Mouse (Mus musculus) v-Abl transformed pro-B cells (cell line): ENCODE results near the gene Poll.

ENCODE experiments used
- in situ Hi-C, 2 experiments: fragments of 400-800 bp; cut with MboI; formaldehyde crosslinking; loops; one replicate each; pipeline ENCODE4 v1.15.1; 2025; ENCODE audit not compliant: unreplicated experiment in 2 of 2

Gene Poll

DNA sequence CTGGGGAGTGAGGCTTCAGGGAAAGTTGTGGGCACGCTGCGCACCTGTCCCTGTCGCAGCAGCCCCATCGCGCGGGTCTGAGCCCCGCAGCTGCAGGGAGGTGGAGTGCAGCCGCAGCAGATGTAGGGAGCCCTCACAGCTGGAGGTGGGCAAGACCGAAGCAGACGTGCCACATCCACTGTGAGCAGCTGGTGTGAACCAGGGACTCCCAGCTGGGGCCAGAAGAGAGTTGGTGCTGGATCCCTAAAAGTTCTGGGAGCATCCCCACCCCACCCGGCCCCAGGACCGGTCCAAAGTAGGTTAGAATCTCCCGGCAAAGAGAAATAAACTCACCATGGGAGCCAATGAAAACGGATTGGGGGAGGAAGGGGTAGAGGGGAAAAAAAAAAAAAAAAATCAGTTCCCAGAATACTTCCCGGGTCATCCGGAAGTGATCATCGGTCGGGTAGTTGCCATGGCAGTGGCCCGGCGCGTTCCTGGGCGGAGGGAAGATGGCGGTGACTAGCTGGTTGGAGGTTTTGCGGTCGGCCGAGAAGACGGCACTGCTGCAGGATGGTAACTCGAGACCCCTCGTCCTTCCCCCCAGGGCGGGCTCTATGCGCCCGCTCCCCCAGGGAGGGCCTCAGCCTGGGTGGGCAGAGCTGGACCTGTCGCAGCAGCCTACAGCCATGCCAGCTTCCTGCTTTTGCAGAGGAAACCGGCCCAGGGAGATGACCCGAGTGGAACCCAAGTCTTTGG lies at the start of gene Poll, which contains the start of gene Gm17018:
Gene Poll, minus strand, starts transcription at position 379 of the 738 bp plus-strand sequence.
Gene Gm17018, plus strand, starts transcription at position 463 of the 738 bp plus-strand sequence.
- in situ Hi-C loops, result loop anchor here (25.0 kb wide), 1 partner anchor 452 kb away; the partner anchor contains the start of gene Hps6 (in 2 of the 2)

DNA sequence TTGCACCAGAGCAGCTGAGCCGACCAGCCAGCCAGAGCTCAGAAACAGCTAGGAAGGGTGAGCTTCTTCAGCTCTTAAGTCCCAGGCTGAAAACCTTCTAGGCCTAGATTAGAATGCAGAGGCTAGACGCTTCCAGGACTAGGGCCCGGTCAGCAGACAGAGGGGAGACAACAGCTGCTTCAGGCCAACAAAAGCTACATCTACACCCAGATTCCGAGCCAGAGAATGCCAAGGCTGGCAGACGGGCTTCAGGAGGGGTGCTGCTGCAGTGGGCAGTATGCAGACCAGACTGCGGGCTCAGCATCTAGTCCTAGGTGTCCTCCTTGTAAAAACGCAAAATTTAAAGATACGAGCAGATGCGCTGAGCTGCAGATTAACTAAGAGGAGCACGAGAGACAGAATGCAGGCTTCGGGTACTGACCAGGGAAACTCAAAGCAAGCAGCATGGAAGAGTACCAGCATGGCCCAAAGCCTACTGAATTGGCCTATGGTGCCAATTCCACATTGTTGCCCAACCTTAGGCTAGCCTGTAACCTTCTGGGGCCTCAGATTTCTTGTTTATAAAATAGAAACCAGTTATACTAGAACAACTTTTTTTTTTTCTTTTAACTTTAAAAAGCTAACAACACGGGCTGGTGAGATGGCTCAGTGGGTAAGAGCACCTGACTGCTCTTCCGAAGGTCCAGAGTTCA lies 48.5 kb upstream of the Poll start:
- in situ Hi-C loops, result no loop called here

GRCm38 (mm10) chr19:45607479-45607878 lies 47.1 kb upstream of the Poll start:
- in situ Hi-C loops, result no loop called here

DNA sequence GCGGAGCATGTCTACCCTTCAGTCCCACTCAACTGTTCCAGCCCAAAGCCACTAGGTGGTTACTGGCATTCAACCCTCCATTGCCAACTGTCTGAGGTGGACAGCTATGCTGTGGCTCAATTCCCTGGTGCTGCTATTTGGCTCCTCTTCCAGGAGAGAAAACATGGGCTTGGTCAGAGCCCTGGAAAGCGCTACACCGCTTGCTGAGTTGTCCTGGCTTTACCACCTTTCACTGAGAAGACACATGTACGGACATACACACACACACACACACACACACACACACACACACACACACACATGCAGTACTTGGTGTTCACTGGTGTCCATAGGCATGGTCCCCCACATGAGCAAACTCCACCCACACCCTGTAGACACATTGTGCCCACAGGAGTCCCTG lies 46.4 kb upstream of the Poll start:
- in situ Hi-C loops, result no loop called here

- in situ Hi-C loops, result no loop called here
Measured at GRCm38 (mm10) chr19:45602606-45603005, 42.3 kb upstream of the Poll start.

DNA sequence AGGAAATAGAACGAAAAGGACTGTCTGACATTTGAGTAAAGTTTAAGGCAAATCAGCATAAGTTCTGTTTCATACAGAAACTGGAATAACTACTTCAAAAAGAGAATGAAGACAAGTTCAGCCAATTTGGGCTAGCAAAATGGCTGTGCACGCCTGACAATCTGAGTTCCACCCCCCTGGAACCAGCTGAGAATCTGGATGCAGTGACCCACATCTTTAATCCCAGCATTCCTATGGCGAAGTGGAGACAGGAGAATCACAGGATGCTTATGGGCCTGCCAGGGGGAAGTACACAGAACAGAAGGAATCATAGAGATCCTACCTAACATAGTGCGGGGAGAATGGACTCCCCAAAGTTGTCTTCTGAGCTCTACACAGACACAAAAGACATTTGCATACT lies 36.8 kb upstream of the Poll start:
- in situ Hi-C loops, result no loop called here

- in situ Hi-C loops, result no loop called here
Measured at GRCm38 (mm10) chr19:45596434-45596833, 36.1 kb upstream of the Poll start.

- in situ Hi-C loops, result no loop called here
Measured at GRCm38 (mm10) chr19:45596019-45596418, 35.7 kb upstream of the Poll start.

DNA sequence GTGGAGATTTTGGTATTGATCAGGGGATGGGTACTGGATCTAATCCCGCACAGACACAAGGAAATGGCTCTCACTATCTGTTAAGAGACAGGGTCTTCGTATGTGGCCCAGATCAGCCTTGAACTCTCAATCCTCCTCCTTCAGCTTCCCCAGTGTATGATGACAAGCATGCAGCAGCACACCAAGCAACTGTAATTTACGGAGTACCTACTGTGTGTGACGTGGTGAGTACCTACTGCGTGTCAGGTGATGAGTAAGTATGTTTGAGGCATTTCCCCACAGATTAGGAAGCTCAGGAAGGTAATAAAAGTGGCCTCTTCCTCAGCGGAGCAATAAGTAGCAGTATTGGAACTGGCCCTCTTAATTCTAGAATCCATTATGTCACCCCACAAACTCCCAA lies 35.1 kb upstream of the Poll start:
- in situ Hi-C loops, result no loop called here

- in situ Hi-C loops, result no loop called here
Measured at GRCm38 (mm10) chr19:45594079-45594478, 33.7 kb upstream of the Poll start.

DNA sequence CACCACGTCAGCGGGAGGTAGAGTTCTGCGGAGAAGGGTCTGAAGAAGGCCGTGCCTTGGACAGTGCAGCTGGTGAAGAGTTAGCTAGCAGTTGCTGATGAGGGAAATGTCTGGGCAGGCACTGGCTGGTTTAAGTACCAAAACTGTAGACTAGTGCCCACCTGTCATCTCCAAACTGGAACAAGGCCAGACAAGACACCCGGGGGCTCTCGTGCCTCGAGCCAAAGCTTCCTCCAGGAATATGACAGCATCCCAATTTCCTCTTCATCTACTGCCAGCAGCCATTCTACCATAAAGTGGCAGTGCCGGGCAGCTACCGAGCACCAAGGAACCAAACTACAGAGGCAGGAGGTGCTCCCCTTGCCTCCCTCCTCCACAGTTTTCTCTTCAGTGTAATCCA lies 32.6 kb upstream of the Poll start:
- in situ Hi-C loops, result no loop called here

- in situ Hi-C loops, result no loop called here
Measured at GRCm38 (mm10) chr19:45591704-45592103, 31.4 kb upstream of the Poll start.

GRCm38 (mm10) chr19:45589761-45590160 lies 29.4 kb upstream of the Poll start:
- in situ Hi-C loops, result no loop called here

DNA sequence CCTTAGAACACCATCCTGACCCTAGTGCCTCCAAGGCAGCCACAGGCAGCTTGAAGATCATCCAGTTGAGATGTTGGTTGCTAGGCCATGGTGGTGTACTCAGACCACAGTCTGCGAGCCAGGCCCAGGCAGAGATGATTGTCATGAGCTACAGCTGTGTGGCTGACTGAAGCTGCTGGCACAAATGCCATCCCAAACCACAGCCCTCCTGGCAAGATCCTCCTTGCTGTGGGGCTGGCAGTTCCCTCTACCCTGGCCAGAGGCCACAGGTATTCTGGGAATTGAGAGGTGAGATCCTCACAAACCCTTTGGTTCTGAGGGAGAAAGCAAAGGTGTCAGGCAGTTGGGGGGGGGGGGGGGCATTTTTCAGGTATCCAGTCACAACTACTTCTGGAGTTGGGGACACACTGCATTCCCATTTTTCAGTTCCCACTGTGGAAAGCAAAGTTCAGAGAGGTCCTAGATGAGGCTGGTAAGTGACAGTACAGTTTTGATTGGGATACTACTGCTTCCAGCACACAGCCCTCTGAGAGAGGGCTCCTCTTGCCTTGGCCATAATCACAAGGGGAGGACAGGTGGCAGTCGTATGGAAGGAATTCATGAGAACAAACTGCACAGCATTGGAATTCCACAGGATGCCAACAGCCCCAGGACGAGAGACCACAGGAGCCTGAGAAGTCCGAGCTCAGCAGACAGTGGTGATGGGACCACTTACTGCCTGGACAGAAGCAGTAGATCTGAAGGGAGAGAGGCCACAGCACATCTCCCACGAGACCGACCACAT lies 27.4 kb upstream of the Poll start:
- in situ Hi-C loops, result no loop called here

DNA sequence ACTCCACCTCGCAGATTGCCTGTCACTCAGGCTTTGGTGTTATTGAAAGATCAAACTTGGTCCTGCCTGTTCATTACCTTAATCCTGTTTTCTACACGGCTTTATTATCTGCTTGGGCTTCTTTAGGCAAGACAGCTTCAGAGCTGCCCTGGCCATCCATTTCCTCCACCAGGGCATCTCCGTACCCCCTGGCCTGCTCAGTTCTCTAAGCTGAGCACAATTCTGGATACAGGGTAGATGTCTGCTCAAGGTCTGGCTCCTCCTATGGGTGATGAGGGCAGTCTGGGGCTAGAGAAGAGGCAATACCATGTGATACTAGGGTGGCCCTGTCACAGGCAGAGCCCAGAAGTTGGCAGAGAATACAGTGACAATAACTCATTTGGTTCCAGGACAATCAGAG lies 26.5 kb upstream of the Poll start:
- in situ Hi-C loops, result no loop called here

GRCm38 (mm10) chr19:45584856-45585620 lies 24.7 kb upstream of the Poll start:
- in situ Hi-C loops, result no loop called here

- in situ Hi-C loops, result no loop called here
Measured at GRCm38 (mm10) chr19:45583136-45583535, 22.8 kb upstream of the Poll start.

DNA sequence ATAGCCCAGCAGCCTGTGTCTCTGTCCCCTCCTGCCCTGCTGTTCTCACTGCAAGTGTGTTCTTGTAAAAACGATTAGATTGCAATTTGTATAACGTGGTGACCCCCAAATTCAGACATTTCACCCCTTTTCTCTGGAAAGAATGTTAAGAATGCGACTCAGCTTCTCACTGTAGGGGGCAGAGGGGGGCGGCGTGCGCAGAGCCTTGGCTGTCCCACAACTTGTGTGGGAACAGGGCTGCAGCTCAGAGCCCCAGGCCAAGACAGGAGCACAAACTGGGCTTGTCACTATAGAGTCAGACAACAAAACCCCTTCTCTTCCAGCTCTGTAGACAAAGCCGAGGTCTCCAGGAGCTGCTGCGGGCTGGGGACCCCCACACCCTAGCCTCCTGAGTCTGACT lies 21.8 kb upstream of the Poll start:
- in situ Hi-C loops, result no loop called here

GRCm38 (mm10) chr19:45581257-45581656 lies 20.9 kb upstream of the Poll start:
- in situ Hi-C loops, result no loop called here

DNA sequence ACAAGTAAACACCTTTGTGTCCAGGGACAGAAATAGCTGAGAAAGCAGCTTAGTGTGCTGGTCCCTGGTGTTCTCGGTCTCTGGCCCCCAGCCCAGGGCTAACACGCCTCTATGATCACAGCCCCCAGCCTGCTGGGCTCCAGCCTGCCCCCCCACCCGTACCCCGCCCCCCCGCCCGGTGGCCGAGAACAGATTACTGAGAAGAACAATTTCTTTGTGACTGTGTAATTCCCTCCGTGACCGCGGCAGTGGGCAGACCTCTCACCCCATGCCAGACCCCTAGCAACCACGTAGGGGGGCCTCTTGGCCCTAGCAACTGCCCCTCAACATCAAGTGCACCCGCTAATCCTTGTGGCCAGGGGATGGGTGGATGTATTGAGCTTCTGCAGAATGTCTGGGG lies 19.9 kb upstream of the Poll start:
- in situ Hi-C loops, result no loop called here

GRCm38 (mm10) chr19:45579416-45579815 lies 19.1 kb upstream of the Poll start:
- in situ Hi-C loops, result no loop called here
